Mouse (Mus musculus) CD4-positive naive resting alpha-beta T cell, adult 57 days (primary cell): Measurements from ENCODE around the gene Asic3. TPM values are rescaled to one million over a fixed set of nuclear protein-coding genes. Genes with fewer than 3 reads are reported as not detected.

Source experiments
- total RNA-seq: library from RNA; stranded (reverse); gene quantifications from one replicate; pipeline ENCODE4 v1.2.4, GENCODE M21; 2023

The Asic3 gene
- total RNA-seq, result not detected

DNA sequence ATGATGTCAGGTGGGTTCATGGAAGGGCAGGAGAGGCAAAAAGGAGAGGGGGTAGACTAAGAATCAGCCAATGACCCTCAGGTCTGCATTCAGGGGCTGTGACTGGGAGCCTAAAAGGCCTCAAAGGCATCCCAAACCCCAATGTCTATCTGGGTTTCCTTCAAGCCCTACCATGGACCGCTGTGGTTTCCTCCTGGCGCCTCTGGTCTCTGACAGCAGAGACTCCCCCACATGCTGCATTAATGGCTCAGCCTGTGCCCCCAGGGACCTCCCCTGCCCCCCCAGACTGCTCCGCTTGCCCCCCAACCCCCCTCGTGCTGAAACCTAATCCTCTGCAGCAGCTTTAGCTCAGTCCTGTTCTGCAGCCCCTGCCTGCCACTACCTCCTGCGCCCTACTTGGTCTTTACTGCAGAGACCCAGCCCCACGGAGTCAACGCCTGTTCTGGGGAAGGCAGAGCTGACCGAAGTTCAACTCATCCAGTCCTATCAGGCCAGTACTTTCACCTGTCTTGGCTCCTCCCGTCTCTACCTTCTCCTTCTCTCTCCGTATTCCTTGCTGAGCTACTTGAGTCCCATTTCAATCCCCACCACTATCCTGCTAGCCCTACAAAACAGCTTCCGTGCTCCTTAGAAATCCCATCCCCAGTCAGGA, at the start of gene Asic3:
Gene Asic3 (plus strand): TSS at position 351 of the 652 bp plus-strand sequence.

DNA sequence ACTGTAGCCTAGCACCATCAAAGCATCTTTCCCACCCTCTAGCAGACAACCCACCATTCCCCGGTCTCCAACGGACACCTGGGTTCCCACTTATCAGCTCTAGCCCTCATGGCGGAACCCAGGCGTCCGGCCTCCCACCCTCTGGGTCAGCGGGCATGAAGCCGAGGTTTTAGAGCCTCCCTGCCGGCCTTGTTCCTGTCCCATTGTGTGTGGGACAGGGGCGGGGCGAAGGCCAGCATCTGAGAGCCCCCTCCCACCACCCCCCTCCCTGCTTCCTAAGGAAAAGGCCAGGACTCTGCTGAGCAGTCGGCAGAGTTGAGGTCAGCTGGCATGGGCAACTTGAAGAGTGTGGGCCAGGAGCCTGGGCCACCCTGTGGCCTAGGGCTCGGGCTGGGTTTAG, 48.7 kb upstream of the Asic3 start, which contains the start of gene Nos3:
Gene Nos3 (plus strand): TSS at position 303 of the 400 bp plus-strand sequence.

DNA sequence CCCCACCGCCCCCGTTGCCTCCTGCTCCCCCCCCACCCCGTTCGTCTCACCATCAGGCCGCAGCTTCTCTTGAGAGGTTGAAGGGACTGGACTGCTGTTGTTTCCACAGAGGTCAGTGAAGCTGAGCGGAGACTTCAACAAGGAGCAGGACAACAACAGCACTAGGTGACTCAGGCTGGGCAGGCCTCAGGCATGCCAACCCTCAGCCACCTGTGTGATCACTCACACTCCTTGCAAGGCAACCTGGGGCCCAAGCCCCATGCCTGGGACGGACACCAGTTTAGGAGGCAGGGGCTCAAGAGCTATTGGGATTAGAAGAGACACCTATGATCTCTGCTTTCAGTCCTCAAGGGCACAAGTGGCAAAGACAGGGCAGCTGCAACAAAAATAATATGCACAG, 21.3 kb upstream of the Asic3 start, which contains the start of gene Atg9b:
Gene Atg9b (minus strand): TSS at position 280 of the 400 bp plus-strand sequence.

DNA sequence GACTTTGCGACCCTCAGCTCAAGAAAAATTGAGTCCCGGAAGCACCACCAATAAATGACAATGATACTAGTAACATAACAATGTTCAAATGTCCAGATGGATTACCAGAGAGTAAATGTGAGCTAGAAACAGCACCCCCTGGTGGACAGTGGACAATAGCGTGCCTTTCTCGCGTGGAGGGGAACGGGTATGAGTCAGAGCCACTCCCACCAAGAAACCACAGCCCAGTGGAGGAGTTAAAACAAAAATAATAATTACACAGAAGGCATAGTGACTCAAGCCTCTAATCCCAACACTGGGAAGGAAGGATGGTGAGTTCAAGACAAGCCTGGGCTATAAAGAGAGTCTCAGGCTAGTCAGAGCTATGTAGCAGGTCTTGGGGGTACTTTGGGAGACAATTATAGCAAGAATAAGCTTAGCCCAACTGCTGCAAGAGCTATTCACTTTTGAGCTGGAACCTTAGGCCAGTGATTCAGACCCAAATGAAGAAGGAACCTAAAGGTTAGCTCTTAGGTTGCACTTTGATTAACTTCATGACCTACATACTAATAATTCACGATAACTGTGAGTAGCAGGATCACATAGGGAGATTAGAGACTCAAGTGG, 19.7 kb upstream of the Asic3 start, which contains the start of gene Abcb8:
Gene Abcb8 (plus strand): TSS at position 272 of the 606 bp plus-strand sequence.

DNA sequence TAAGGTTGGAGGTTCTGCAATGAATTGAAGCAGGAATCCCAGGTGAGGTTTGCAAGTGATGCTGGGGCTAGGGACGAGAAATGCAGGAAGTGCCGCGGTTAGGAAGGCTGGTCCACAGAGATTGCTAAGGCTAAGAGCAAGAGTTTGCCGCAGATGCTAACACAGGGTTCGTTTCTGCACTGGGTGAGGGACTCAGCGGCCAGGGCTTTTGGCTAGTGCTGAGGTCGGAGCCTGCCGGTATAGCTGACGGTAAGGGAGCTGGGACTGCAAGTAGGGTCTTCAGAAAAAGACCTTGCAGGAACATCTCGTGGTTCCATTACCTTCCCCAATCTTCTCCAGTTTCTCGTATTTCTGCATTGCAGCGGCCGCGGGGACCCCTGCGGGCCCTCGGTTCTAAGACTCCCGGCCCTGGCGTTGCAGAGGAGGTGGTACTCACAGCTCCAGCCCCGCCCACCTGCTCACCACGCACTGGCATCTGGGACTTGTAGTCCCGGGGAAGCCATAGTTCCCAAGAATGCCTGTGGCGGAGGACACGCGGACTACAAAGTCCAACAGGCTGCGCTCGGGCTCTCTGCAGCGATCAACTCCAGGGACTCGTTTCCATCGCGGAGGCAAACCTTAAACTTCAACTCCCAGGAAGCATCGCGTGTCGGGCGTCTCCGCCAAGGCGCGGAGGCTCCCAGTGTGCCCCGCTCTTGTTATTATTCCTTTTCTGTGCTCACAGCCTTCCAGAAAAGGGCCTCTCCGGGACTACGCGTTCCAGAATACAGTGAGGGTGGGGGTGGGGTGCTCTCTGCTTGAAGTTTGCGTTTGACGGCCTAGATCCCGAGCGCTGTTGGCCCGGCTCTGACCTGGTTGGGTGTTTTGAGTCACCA, 10.2 kb downstream of the Asic3 start, which contains the start of the genes Cdk5 and Slc4a2:
Gene Cdk5 (minus strand): TSS at position 402 of the 875 bp plus-strand sequence.
Gene Slc4a2 (plus strand): TSS at position 709 of the 875 bp plus-strand sequence.

DNA sequence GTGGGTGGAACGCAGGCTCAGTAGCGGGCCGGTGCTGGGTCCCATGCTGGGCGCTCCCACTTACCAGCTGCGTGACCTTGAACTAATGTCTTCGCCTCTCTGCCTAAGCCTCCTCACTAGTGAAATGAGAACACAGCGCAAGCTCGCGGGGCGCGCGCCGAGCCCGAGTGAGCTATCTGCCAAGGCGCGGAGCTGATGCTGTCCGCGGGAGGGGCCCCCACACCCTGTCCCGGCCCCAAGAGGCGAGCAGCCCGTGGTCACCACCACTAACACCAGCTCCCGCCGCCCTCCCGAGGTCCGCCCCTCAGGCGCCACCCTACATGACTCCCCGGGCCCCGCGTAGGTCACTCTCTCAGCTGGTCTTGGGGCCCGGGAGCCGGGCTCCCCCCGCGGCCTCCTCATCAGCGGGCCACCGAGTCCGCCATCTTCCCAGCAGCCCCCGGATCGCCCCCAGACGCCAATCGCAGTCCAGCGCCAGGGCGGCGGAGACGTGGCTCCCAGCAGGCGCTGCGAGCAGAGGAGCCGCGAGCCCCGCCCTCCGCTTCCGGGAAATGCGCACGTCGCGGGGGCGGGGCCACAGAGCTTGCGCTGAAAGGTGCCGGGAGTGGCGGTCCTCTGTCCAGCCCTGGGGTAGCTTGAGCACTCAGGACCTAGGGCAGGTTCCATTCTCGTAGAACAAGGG, 31.7 kb downstream of the Asic3 start, which contains the start of gene Fastk:
Gene Fastk (minus strand): TSS at position 542 of the 682 bp plus-strand sequence.

DNA sequence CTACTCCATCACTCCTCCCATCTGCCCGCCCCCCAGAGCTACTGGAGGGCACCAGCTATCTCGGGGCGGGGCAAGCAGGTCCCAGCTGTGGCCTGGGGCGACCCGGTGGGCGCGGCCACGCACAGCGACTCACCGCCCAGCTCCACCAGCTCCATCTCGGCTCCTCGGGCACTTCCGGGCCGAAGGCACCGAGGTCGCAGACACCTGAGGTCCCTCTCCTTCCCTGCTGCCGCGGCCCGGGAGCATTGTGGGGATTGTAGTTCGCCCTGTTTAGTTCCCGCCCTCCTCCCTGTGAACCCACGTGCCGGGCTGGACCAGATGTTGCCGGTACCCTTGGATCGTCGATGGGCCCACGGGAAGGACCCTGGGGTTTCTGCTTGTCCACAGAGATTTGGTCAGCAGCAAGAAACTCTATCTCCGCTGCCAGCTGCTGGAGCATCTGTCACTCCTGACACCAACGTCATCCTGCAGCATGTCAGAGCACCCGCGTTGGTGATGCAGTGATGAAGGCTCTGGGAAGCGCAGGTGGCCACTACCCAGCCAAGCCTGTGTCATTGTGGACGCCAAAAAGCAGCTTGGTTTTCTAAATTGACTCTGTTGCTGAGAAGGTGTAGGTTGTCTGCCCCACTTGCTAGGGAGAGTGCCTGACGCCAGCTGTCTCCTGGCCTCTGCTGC, 34.6 kb downstream of the Asic3 start, which contains the start of gene Tmub1:
Gene Tmub1 (minus strand): TSS at position 231 of the 675 bp plus-strand sequence.

DNA sequence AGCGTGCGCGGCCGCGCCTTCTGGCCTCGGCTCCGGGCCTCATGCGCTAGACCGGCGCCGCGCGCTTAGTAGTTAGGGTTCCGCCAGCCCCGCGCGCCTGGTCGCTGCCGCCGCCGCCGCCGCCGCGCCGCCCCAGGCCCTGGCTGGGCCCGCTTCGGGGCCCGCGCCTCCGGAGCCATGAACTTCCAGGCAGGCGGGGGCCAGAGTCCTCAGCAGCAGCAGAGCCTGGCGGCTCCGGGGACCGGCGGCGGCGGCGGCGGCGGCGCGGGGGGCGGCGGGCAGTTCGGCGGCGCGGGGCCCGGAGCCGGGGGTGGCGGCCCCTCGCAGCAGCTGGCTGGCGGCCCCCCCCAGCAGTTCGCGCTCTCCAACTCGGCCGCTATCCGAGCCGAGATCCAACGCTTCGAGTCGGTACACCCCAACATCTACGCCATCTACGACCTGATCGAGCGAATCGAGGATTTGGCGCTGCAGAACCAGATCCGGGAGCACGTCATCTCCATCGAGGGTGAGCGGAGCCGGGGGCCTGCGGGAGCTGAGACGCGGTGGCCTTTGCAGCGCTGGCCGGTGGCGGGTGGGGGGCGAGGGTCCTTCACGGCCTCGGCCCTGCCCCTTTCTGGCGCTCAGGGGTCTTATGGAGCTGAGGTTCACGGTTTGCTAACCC, 39.0 kb downstream of the Asic3 start, which contains the start of gene Agap3:
Gene Agap3 (plus strand): TSS at position 148 of the 661 bp plus-strand sequence.

Other genes starting within 250 kb of the Asic3 start
- 9.0 TPM for gene Nupl2, start 248.4 kb upstream of the Asic3 start, total RNA-seq
- gene Kcnh2, start 61.8 kb upstream of the Asic3 start, total RNA-seq, result 6.1 TPM
- gene Nos3, start 48.6 kb upstream of the Asic3 start, total RNA-seq, result 0.15 TPM
- not detected for gene Atg9b, start 21.2 kb upstream of the Asic3 start, total RNA-seq
- gene Abcb8, start 19.7 kb upstream of the Asic3 start, total RNA-seq, result 15.5 TPM
- gene Cdk5, start 10.1 kb downstream of the Asic3 start, total RNA-seq, result 29.0 TPM
- 62.8 TPM for gene Slc4a2, start 10.4 kb downstream of the Asic3 start, total RNA-seq
- 109 TPM for gene Fastk, start 31.9 kb downstream of the Asic3 start, total RNA-seq
- gene Tmub1, start 34.5 kb downstream of the Asic3 start, total RNA-seq, result 32.6 TPM
- gene Agap3, start 38.8 kb downstream of the Asic3 start, total RNA-seq, result 90.2 TPM
- not detected for gene Gbx1, start 113.8 kb downstream of the Asic3 start, total RNA-seq
- not detected for gene Asb10, start 127.6 kb downstream of the Asic3 start, total RNA-seq
- gene 4931409K22Rik, start 143.4 kb downstream of the Asic3 start, total RNA-seq, result not detected
- gene Abcf2, start 164.1 kb downstream of the Asic3 start, total RNA-seq, result 51.1 TPM
- gene Chpf2, start 173.3 kb downstream of the Asic3 start, total RNA-seq, result 34.1 TPM
- 0.56 TPM for gene Smarcd3, start 211.0 kb downstream of the Asic3 start, total RNA-seq